8 mouse cellular contexts compared by ENCODE assay signal in the genomic region with DNA sequence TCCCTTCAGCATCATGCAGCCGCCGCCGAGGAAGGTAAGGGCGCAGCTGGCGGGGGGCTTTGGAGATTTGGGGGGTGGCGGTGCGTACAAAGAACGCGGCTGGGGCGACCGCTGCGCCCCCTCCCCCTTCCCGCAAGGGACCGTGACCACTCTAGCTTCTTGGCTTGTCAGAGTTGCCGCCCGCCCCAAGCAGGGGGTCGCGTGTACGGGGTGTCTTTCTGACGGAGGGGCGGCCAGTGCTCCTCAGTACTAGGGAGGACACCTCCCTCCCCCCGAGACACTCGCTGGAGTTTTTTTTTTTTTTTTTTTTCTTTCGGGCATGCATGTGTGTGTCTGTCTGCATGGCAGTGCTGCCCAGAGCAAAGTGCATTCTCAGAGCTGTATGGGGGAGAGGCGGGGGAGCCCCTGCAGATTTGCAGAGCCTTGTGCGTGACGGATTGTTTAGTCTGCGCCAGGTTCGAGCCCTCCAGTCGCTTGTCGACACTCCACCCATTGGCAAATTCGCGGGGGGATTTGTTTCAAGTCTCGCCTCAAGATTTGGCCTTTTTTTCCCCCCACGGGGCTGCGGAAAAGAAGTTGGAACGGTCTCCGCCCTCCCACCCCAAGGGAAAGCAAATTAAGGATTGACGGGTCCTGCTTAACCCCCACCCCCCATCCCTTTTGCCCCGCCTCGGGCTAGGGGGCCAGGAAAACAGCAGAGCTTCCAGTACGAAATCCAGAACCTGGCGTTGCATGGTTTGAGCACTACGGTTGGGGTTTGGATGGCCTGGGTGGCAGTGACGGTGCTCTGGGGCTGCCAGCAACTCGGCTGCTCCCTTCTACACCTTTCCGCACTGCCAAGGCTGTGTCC. TPM values are rescaled to one million over a fixed set of nuclear protein-coding genes. Genes with fewer than 3 reads are reported as not detected.
DNase-seq lines count a peak whose midpoint lies in the region; ATAC-seq and TF ChIP-seq lines count a peak whose summit lies in the region.

No protein-coding gene starts in this region.

- ATAC-seq in kidney, embryonic 15.5 days (replicated peaks; ENCODE audit: low FRiP score), result peak; percentile 31
- no peak for ATAC-seq in monocyte, adult 5-6 weeks (replicated peaks; ENCODE audit: insufficient number of reproducible peaks, low FRiP score, low TSS enrichment, poor library complexity, severe bottlenecking)

- H3K27ac ChIP-seq in heart, adult 2 months, result peak overlapping the region; percentile 86
- H3K27ac ChIP-seq in kidney, embryonic 15.5 days, result peak overlapping the region; percentile 99

- no peak; the same call in 1 of the 2 replicates for TF ChIP-seq POLR2A in heart, adult 2 months (IDR thresholded peaks at IDR 0.05; ENCODE audit: insufficient read depth, low read depth, low read length)

- no peaks in the 10 kb centered on the region for H3K9me3 ChIP-seq in kidney, embryonic 15.5 days (replicated peaks)

- peak overlapping the region; percentile 68 for H3ac ChIP-seq in C2C12 (ENCODE audit: control insufficient read depth, insufficient read length, low read depth)

- no peak for TF ChIP-seq EP300 in heart, adult 2 months (IDR thresholded peaks at IDR 0.05; ENCODE audit: insufficient read depth, low read depth, low read length)

- peak overlapping the region; percentile 82 for H3K4me2 ChIP-seq in kidney, embryonic 15.5 days

- WGBS in heart, adult 2 months, result 1% methylated on average over 47 of the region's 47 CpGs
- under 1% methylated on average over 47 of the region's 47 CpGs for WGBS in kidney, embryonic 15.5 days

- no peak for TF ChIP-seq CTCF in C2C12 (IDR thresholded peaks at IDR 0.05; ENCODE audit: control insufficient read depth, insufficient read depth, insufficient read length)
- no peak for TF ChIP-seq CTCF in heart, adult 2 months (IDR thresholded peaks at IDR 0.05)

- H3K79me2 ChIP-seq in C2C12 (ENCODE audit: control insufficient read depth, insufficient read depth), result no peaks in the 10 kb centered on the region
- H3K79me2 ChIP-seq in heart, adult 2 months (replicated peaks; ENCODE audit: control insufficient read depth, insufficient read depth, low read length), result no peaks in the 10 kb centered on the region

- H3K4me3 ChIP-seq in C2C12 (ENCODE audit: insufficient read depth, poor library complexity, severe bottlenecking), result peak overlapping the region; percentile 61
- peak overlapping the region; percentile 92 for H3K4me3 ChIP-seq in heart, adult 2 months
- H3K4me3 ChIP-seq in kidney, embryonic 15.5 days (replicated peaks), result peak overlapping the region; percentile 93

- H3K9ac ChIP-seq in heart, adult 2 months (ENCODE audit: low read depth, low read length), result peak overlapping the region; percentile 95
- H3K9ac ChIP-seq in kidney, embryonic 15.5 days, result peak overlapping the region; percentile 85

- no peaks in the 10 kb centered on the region for H3K79me3 ChIP-seq in C2C12 (ENCODE audit: low read depth)

- no peaks in the 10 kb centered on the region for H3K36me3 ChIP-seq in C2C12 (ENCODE audit: control insufficient read depth, insufficient read depth)
- peaks cover 7% of the 10 kb centered on the region for H3K36me3 ChIP-seq in heart, adult 2 months (ENCODE audit: control insufficient read depth, insufficient read depth, low read length)
- H3K36me3 ChIP-seq in kidney, embryonic 15.5 days, result peaks cover 25% of the 10 kb centered on the region

- intact Hi-C loops in heart, adult 2 months (cut with DNase I), result loop anchor here (2.0 kb wide), 3 partner anchors 20 to 48 kb away; no protein-coding TSS in a partner anchor

- peak; percentile 69 for DNase-seq in 3134 (ENCODE audit: extremely low read depth, insufficient read length, low spot score)
- DNase-seq in cerebellum, postnatal 10 days, result peak; percentile 76
- peak in 1 of 2 experiments; percentile 48 for DNase-seq in heart, adult 2 months
- peak; percentile 31 to 34 for DNase-seq in lung, adult 18-20 months
- peak; percentile 17 for DNase-seq in retina, postnatal 7 days (ENCODE audit: low read depth, low spot score)

- no peaks in the 10 kb centered on the region for H3K27me3 ChIP-seq in C2C12 (ENCODE audit: control insufficient read depth, insufficient read depth, insufficient read length)
- no peaks in the 10 kb centered on the region for H3K27me3 ChIP-seq in heart, adult 2 months (ENCODE audit: control insufficient read depth, insufficient read depth, low read length)
- no peaks in the 10 kb centered on the region for H3K27me3 ChIP-seq in kidney, embryonic 15.5 days

- peaks cover 5% of the 10 kb centered on the region for H3K4me1 ChIP-seq in heart, adult 2 months (ENCODE audit: control insufficient read depth, insufficient read depth, low read length)
- H3K4me1 ChIP-seq in kidney, embryonic 15.5 days, result peaks cover 23% of the 10 kb centered on the region

TF ChIP-seq in C2C12, 6 proteins besides CTCF, POLR2A, EP300 and RAD21:
- no peak for TF ChIP-seq MYOG (IDR thresholded peaks at IDR 0.05; ENCODE audit: control insufficient read depth, extremely low read depth, insufficient read length)
- no peak for TF ChIP-seq USF1 (IDR thresholded peaks at IDR 0.05; ENCODE audit: low read depth)
- TF ChIP-seq MYOD1 (IDR thresholded peaks at IDR 0.05; ENCODE audit: control insufficient read depth, insufficient read length, low read depth), result no peak
- TF ChIP-seq CEBPB (IDR thresholded peaks at IDR 0.05; ENCODE audit: low read depth), result no peak
- TF ChIP-seq FOSL1 (IDR thresholded peaks at IDR 0.05; ENCODE audit: insufficient read depth, low read length, poor library complexity, severe bottlenecking), result no peak
- no peak for TF ChIP-seq MAX (IDR thresholded peaks at IDR 0.05)

RNA-seq across cellular contexts. Expression of a gene that starts 16.6 kb away (rescaled TPM):
- 2.4 TPM for polyA plus RNA-seq in C2C12 (2012; fragmentation: generic; extraction: Trizol)
- total RNA-seq in heart, adult 2 months (2021), result 10 to 100 TPM; 20.9 to 22.4 TPM
- 5.6 and 8.1 TPM in 2 replicates for polyA plus RNA-seq in heart, adult 2 months (2012; rRNA removed)
- polyA plus RNA-seq in kidney, embryonic 15.5 days (2015; fragmentation: Nextera tagmentation; extraction: Ambion mirVana), result 25.7 and 27.1 TPM in 2 replicates
- total RNA-seq in monocyte, adult 5-6 weeks (2017), result 36.7 to 58.4 TPM (median 47.7 TPM) in 3 replicates
